Mouse (Mus musculus) heart, embryonic 12.5 days (tissue): ENCODE measurements at regions not wholly inside any gene's neighbourhood (a gene's known extent, or its start where the extent isn't known, plus 50 kb on each side); places are given as distances from the start of the nearest gene placed in this dataset.

Experiments
- ATAC-seq: fragments of 200-750 bp; cut with Nextera tagmentation; 2 replicates; pipeline ENCODE4 v1.8.0; 2017; ENCODE audit warnings: moderate TSS enrichment, moderate library complexity; ENCODE audit not compliant: insufficient number of reproducible peaks, low FRiP score
- H3K27ac ChIP-seq: fragments of 300-500 bp; sonication (generic); 2 replicates; pipeline ENCODE4 v1.5.1; 2016; ENCODE audit warnings: mild to moderate bottlenecking, moderate library complexity; ENCODE audit not compliant: poor library complexity, severe bottlenecking
- H3K27me3 ChIP-seq: fragments of 300-500 bp; sonication (generic); replicated peaks from 2 replicates; pipeline ENCODE4 v1.6.1; 2016; ENCODE audit warnings: mild to moderate bottlenecking, moderate library complexity
- H3K36me3 ChIP-seq: fragments of 300-500 bp; sonication (generic); 2 replicates; pipeline ENCODE4 v1.6.1; 2016; ENCODE audit warnings: mild to moderate bottlenecking, moderate library complexity
- H3K4me1 ChIP-seq: fragments of 300-500 bp; sonication (generic); replicated peaks from 2 replicates; pipeline ENCODE4 v1.6.1; 2016; ENCODE audit warnings: mild to moderate bottlenecking
- H3K4me2 ChIP-seq: fragments of 300-500 bp; sonication (generic); 2 replicates; pipeline ENCODE4 v1.6.1; 2016; ENCODE audit warnings: mild to moderate bottlenecking, moderate library complexity
- H3K4me3 ChIP-seq: fragments of 300-500 bp; sonication (generic); 2 replicates; pipeline ENCODE4 v1.5.1; 2016; ENCODE audit warnings: mild to moderate bottlenecking
- H3K9ac ChIP-seq: fragments of 300-500 bp; sonication (generic); 2 replicates; pipeline ENCODE4 v1.6.1; 2016; ENCODE audit warnings: mild to moderate bottlenecking, moderate library complexity
- H3K9me3 ChIP-seq: fragments of 300-500 bp; sonication (generic); replicated peaks from 2 replicates; pipeline ENCODE4 v1.6.1; 2016; ENCODE audit warnings: mild to moderate bottlenecking, moderate library complexity
- WGBS: fragments of 180-500 bp; shearing (Covaris S2); methylation state at CpG from one replicate; pipeline ENCODE4 v1.1.7; 2016; 5-methylcytosine and 5-hydroxymethylcytosine counted together

- Histone ChIP-seq H3K36me3 (no peaks in the 10 kb centered on the region), H3K9me3 (no peaks in the 10 kb centered on the region), H3K9ac (no peak overlapping the region; the same call in 1 of the 2 replicates), H3K27me3 (no peaks in the 10 kb centered on the region), H3K4me1 (peaks cover 55% of the 10 kb centered on the region), H3K27ac (peak overlapping the region; percentile 56), H3K4me3 (no peak overlapping the region), H3K4me2 (peak overlapping the region; percentile 55)
- no peak for ATAC-seq
- 52% methylated on average over 14 of the region's 14 CpGs for WGBS
Observed at GRCm38 (mm10) chr10:66913187-66913586, 182.7 kb upstream of the Jmjd1c start.

- Histone ChIP-seq H3K9ac (no peak overlapping the region; the same call in 1 of the 2 replicates), H3K9me3 (no peaks in the 10 kb centered on the region), H3K36me3 (no peaks in the 10 kb centered on the region), H3K4me3 (no peak overlapping the region), H3K27me3 (no peaks in the 10 kb centered on the region), H3K4me1 (peaks cover 53% of the 10 kb centered on the region), H3K4me2 (peak overlapping the region; percentile 55), H3K27ac (peak overlapping the region; percentile 59)
- WGBS: 36% methylated on average over 7 of the region's 8 CpGs
- ATAC-seq: 0 out of 2 replicates have a peak, but pooled peaks have one; percentile 15
Observed at GRCm38 (mm10) chr10:66913627-66914026, 182.3 kb upstream of the Jmjd1c start.

GRCm38 (mm10) chr10:66914288-66914975 is 181.5 kb upstream of the Jmjd1c start:
- Histone ChIP-seq H3K4me2 (peak overlapping the region; percentile 55), H3K27ac (peak overlapping the region; percentile 59), H3K27me3 (no peaks in the 10 kb centered on the region), H3K9ac (no peak overlapping the region), H3K4me1 (peaks cover 56% of the 10 kb centered on the region), H3K4me3 (no peak overlapping the region), H3K36me3 (no peaks in the 10 kb centered on the region), H3K9me3 (no peaks in the 10 kb centered on the region)
- 52% methylated on average over 12 of the region's 12 CpGs for WGBS
- ATAC-seq: no peak

GRCm38 (mm10) chr10:66915801-66916200 is 180.1 kb upstream of the Jmjd1c start:
- Histone ChIP-seq H3K4me2 (peak overlapping the region; percentile 19; the same call in 1 of the 2 replicates), H3K4me1 (peaks cover 57% of the 10 kb centered on the region), H3K4me3 (no peak overlapping the region), H3K9ac (peak overlapping the region; percentile 6; the same call in 1 of the 2 replicates), H3K27me3 (no peaks in the 10 kb centered on the region), H3K27ac (no peak overlapping the region), H3K36me3 (no peaks in the 10 kb centered on the region), H3K9me3 (no peaks in the 10 kb centered on the region)
- WGBS: 36% methylated on average over 10 of the region's 10 CpGs
- no peak for ATAC-seq

GRCm38 (mm10) chr10:66917725-66918124 is 178.2 kb upstream of the Jmjd1c start:
- WGBS: 83% methylated on average over 2 of the region's 2 CpGs
- H3K4me1 ChIP-seq: peaks cover 60% of the 10 kb centered on the region

GRCm38 (mm10) chr10:66918713-66919112 is 177.2 kb upstream of the Jmjd1c start:
- 87% methylated on average over 2 of the region's 2 CpGs for WGBS
- peaks cover 57% of the 10 kb centered on the region for H3K4me1 ChIP-seq
- no peaks in the 10 kb centered on the region for H3K27me3 ChIP-seq
- H3K4me2 ChIP-seq: no peak overlapping the region
- no peak overlapping the region for H3K9ac ChIP-seq
- no peaks in the 10 kb centered on the region for H3K36me3 ChIP-seq
- ATAC-seq: no peak
- no peak overlapping the region for H3K4me3 ChIP-seq
- no peak overlapping the region for H3K27ac ChIP-seq
- no peaks in the 10 kb centered on the region for H3K9me3 ChIP-seq

More at GRCm38 (mm10) chr10:66917725-66918124, 178.2 kb upstream of the Jmjd1c start:
- Histone ChIP-seq H3K9me3 (no peaks in the 10 kb centered on the region), H3K4me3 (no peak overlapping the region), H3K27ac (no peak overlapping the region), H3K9ac (no peak overlapping the region), H3K4me2 (no peak overlapping the region), H3K36me3 (no peaks in the 10 kb centered on the region), H3K27me3 (no peaks in the 10 kb centered on the region)
- no peak for ATAC-seq

- Histone ChIP-seq H3K4me1 (peaks cover 46% of the 10 kb centered on the region), H3K9ac (peak overlapping the region; percentile 56; the same call in 1 of the 2 replicates), H3K9me3 (no peaks in the 10 kb centered on the region), H3K36me3 (no peaks in the 10 kb centered on the region), H3K27ac (peak overlapping the region; percentile 94), H3K4me2 (peak overlapping the region; percentile 65), H3K27me3 (no peaks in the 10 kb centered on the region), H3K4me3 (peak overlapping the region; percentile 35)
- 1% methylated on average over 14 of the region's 14 CpGs for WGBS
- peak; percentile 64 for ATAC-seq
Observed at GRCm38 (mm10) chr10:66919953-66920760, 175.8 kb upstream of the Jmjd1c start.

GRCm38 (mm10) chr10:66920761-66921684 is 174.9 kb upstream of the Jmjd1c start:
- H3K9me3 ChIP-seq: no peaks in the 10 kb centered on the region
- no peaks in the 10 kb centered on the region for H3K27me3 ChIP-seq
- no peaks in the 10 kb centered on the region for H3K36me3 ChIP-seq
- peak overlapping the region; percentile 21 for H3K9ac ChIP-seq
- ATAC-seq: peak; percentile 85
- WGBS: 5% methylated on average over 27 of the region's 27 CpGs
- H3K27ac ChIP-seq: peak overlapping the region; percentile 94
- H3K4me2 ChIP-seq: peak overlapping the region; percentile 65
- peak overlapping the region; percentile 35 for H3K4me3 ChIP-seq
- H3K4me1 ChIP-seq: peaks cover 46% of the 10 kb centered on the region

GRCm38 (mm10) chr10:66921776-66922175 is 174.1 kb upstream of the Jmjd1c start:
- ATAC-seq: no peak
- H3K9me3 ChIP-seq: no peaks in the 10 kb centered on the region
- H3K4me2 ChIP-seq: peak overlapping the region; percentile 65
- no peak overlapping the region for H3K9ac ChIP-seq
- H3K36me3 ChIP-seq: no peaks in the 10 kb centered on the region
- no peaks in the 10 kb centered on the region for H3K27me3 ChIP-seq
- H3K4me3 ChIP-seq: no peak overlapping the region
- peaks cover 48% of the 10 kb centered on the region for H3K4me1 ChIP-seq
- peak overlapping the region; percentile 94 for H3K27ac ChIP-seq
- 44% methylated on average over 6 of the region's 6 CpGs for WGBS

GRCm38 (mm10) chr10:66922314-66922713 is 173.6 kb upstream of the Jmjd1c start:
- no peak for ATAC-seq
- Histone ChIP-seq H3K27me3 (no peaks in the 10 kb centered on the region), H3K4me2 (peak overlapping the region; percentile 8; the same call in 1 of the 2 replicates), H3K4me3 (no peak overlapping the region), H3K36me3 (no peaks in the 10 kb centered on the region), H3K9ac (no peak overlapping the region), H3K9me3 (no peaks in the 10 kb centered on the region), H3K4me1 (peaks cover 48% of the 10 kb centered on the region), H3K27ac (peak overlapping the region; percentile 94)
- 33% methylated on average over 6 of the region's 6 CpGs for WGBS
